Mouse (Mus musculus) neural tube, embryonic 12.5 days (tissue): ENCODE measurements at regions not wholly inside any gene's neighbourhood (a gene's known extent, or its start where the extent isn't known, plus 50 kb on each side); places are given as distances from the start of the nearest gene placed in this dataset.

Experiments used
- ATAC-seq: fragments of 200-750 bp; cut with Nextera tagmentation; 2 replicates; pipeline ENCODE4 v1.8.0; 2017; ENCODE audit warnings: low read depth, mild to moderate bottlenecking, moderate TSS enrichment, moderate library complexity; ENCODE audit not compliant: low FRiP score
- H3K27ac ChIP-seq: fragments of 300-500 bp; sonication (generic); 2 replicates; pipeline ENCODE4 v1.5.1; 2016
- H3K27me3 ChIP-seq: fragments of 300-500 bp; sonication (generic); replicated peaks from 2 replicates; pipeline ENCODE4 v1.6.1; 2016; ENCODE audit warnings: mild to moderate bottlenecking
- H3K36me3 ChIP-seq: fragments of 300-500 bp; sonication (generic); 2 replicates; pipeline ENCODE4 v1.6.1; 2016; ENCODE audit warnings: mild to moderate bottlenecking
- H3K4me1 ChIP-seq: fragments of 300-500 bp; sonication (generic); 2 replicates; pipeline ENCODE4 v1.6.1; 2016
- H3K4me2 ChIP-seq: fragments of 300-500 bp; sonication (generic); replicated peaks from 2 replicates; pipeline ENCODE4 v1.6.1; 2016; ENCODE audit warnings: mild to moderate bottlenecking
- H3K4me3 ChIP-seq: fragments of 300-500 bp; sonication (generic); 2 replicates; pipeline ENCODE4 v1.5.1; 2016
- H3K9ac ChIP-seq: fragments of 300-500 bp; sonication (generic); 2 replicates; pipeline ENCODE4 v1.6.1; 2016; ENCODE audit warnings: mild to moderate bottlenecking
- H3K9me3 ChIP-seq: fragments of 300-500 bp; sonication (generic); 2 replicates; pipeline ENCODE4 v1.6.1; 2016; ENCODE audit warnings: mild to moderate bottlenecking
- WGBS: fragments of 180-500 bp; shearing (Covaris S2); methylation state at CpG from one replicate; pipeline ENCODE4 v1.1.7; 2016; 5-methylcytosine and 5-hydroxymethylcytosine counted together

DNA sequence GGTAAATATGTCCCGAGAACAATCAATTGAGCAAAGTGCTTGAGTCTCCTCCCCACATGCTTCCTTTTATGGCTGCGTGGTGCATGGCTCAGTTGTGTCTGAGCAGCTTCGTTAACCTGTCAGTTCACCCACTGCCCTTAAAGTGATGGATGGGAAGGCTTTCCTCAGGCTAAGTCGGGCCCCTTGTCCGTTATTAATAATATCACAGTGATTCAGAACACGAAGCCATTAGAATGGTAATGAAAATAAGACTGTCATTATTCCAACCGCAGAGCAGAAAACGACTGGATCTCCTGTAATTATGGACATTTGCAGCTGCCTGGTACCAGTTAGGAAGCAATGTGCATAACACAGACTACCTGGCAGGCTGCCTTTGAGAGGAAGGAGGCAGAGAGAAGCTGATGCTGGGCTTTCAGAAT is 375.9 kb downstream of the Med10 start:
- H3K27ac ChIP-seq = 0 out of 2 replicates have a peak overlapping the region, but pooled peaks have one; percentile 32

DNA sequence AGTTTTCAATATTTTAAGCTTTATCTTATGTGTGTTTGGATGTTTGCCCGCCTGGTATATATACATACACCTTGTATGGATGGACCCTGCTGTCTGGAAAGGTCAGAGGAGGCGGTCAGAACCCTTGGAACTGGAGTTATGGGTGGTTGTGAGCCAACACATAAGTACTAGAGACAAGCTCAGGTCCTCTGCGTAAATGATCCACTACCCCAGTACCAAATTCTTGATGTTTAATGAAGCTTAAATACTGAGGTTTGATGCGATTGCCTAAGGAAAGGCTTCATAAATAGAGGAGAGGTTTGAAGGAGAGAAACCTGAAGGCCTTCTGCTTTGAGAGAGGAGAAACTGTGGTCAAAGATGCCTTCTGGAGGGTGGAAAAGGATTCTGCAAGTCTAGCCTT is 388.8 kb downstream of the Med10 start:
- 78% methylated on average over 4 of the region's 4 CpGs for WGBS
- ATAC-seq = no peak
- no peaks in the 10 kb centered on the region for H3K4me1 ChIP-seq

More for the DNA sequence above, 375.9 kb downstream of the Med10 start:
- no peak overlapping the region for H3K4me2 ChIP-seq
- 30% methylated on average over 8 of the region's 8 CpGs for WGBS
- H3K9ac ChIP-seq = no peak overlapping the region
- H3K4me3 ChIP-seq = no peak overlapping the region
- no peaks in the 10 kb centered on the region for H3K27me3 ChIP-seq
- no peaks in the 10 kb centered on the region for H3K9me3 ChIP-seq
- no peaks in the 10 kb centered on the region for H3K36me3 ChIP-seq
- peak; percentile 94 for ATAC-seq
- peaks cover 5% of the 10 kb centered on the region; the same call in 1 of the 2 replicates for H3K4me1 ChIP-seq

DNA sequence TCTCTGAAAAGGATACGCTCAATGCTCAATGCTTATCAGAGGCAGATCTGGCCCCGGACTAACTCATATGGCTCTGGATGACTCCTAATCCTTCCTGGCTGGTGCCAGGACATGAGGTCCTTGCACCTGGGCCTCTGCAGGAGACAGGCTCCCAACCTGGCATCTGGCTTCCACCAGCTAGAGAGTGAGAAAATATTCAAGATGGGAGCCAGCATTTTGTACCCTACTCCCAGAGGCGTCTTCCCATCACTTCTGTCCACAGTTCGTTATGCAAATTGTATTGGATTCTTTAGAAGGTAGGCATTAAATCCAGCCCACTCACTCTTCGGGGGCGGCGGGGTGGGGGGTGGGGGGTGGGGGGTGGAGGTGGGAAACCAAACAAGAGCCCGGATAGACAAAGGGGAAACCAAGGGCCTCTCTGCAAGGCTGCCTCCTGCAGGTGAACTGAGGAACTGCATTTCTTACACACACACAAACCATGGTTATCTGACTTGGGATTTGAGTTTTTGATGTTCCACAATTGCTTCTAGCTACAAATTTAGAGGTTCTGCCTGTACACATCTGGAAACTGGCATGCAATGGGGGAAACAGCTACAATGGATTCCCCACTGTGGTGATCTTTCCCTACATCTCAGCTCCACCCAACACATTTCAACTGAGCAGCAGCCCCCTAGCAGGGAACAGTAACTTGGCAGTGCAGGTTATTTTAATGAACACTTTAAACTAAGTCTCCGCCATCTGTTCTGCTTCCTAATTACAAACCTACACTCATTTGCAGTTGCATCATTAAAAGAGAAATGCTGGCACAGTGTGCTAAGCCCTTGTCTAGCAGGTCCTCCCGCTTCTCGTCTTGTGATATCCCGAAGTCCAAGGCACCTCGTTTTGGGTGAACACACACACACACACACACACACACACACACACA is 390.2 kb downstream of the Med10 start:
- WGBS = 85% methylated on average over 13 of the region's 13 CpGs
- no peak for ATAC-seq
- Histone ChIP-seq H3K27ac (no peak overlapping the region), H3K4me1 (no peaks in the 10 kb centered on the region), H3K4me2 (no peak overlapping the region), H3K9ac (no peak overlapping the region), H3K4me3 (no peak overlapping the region), H3K36me3 (no peaks in the 10 kb centered on the region), H3K9me3 (no peaks in the 10 kb centered on the region), H3K27me3 (no peaks in the 10 kb centered on the region)

More for the DNA sequence above, 388.8 kb downstream of the Med10 start:
- Histone ChIP-seq H3K27ac (no peak overlapping the region), H3K9ac (no peak overlapping the region), H3K9me3 (no peaks in the 10 kb centered on the region), H3K4me3 (no peak overlapping the region), H3K4me2 (no peak overlapping the region), H3K36me3 (no peaks in the 10 kb centered on the region), H3K27me3 (no peaks in the 10 kb centered on the region)

DNA sequence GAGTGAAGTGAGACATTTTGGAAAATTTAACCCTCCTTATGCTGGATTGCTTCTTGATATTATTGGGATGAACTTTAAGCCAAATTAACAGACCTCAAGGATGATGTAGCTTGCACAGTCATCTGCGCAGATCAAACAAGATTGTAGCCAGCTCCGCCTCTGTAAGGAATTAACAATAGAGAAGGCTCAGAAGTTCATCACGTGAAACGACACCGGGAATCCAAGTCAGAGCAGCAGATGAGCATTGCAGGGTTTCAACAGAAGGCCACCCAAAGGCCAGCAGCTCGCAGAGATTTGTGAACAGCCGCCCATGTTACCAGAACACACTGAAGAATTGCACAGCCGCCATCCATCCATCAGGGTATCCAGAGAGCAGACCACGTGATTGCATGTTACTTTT is 391.1 kb downstream of the Med10 start:
- 88% methylated on average over 9 of the region's 9 CpGs for WGBS
- no peak for ATAC-seq
- no peak overlapping the region for H3K27ac ChIP-seq

DNA sequence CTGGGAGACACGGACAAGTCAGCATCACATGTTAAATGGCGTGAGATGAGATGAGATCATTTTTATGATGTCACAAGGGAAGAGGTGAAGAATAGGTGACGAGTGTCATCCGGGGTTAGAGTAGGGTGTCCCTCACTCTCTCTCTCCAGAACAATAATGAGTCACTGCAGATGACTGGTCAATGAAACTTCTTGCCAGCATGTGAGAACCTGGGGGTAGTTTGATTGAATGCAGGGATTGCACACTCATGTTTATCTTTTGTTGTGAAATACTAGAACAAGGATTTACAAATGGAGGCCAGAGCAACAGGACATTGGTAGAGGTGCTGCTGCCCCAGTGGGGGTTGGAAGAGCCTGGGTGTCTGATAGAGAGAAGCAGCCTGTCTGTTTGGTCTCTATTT is 393.7 kb downstream of the Med10 start:
- Histone ChIP-seq H3K27ac (no peak overlapping the region), H3K4me3 (no peak overlapping the region), H3K9ac (no peak overlapping the region), H3K9me3 (no peaks in the 10 kb centered on the region), H3K27me3 (no peaks in the 10 kb centered on the region), H3K36me3 (no peaks in the 10 kb centered on the region), H3K4me2 (no peak overlapping the region), H3K4me1 (no peaks in the 10 kb centered on the region)
- no peak for ATAC-seq
- 79% methylated on average over 4 of the region's 4 CpGs for WGBS

More for the DNA sequence above, 391.1 kb downstream of the Med10 start:
- Histone ChIP-seq H3K4me3 (no peak overlapping the region), H3K9ac (no peak overlapping the region), H3K4me1 (no peaks in the 10 kb centered on the region), H3K27me3 (no peaks in the 10 kb centered on the region), H3K9me3 (no peaks in the 10 kb centered on the region), H3K4me2 (no peak overlapping the region), H3K36me3 (no peaks in the 10 kb centered on the region)

DNA sequence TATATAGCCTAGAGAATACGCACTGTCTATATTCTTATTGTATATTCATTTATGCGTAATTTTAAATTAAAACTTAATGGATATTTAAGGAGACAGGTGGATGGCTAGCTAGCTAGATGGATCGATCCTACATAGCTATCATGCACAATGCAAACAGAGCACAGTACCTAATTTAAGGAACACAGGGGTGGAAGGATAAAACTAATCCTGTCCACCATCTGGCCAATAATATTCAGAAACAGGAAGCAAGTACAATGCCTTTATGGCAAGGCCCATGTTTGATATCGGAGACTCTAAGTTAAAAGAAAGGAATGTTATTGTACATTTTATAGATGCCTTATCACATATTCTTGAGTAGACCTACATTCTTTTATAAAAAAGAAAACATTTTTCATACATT is 396.4 kb downstream of the Med10 start:
- Histone ChIP-seq H3K36me3 (no peaks in the 10 kb centered on the region), H3K9me3 (no peaks in the 10 kb centered on the region), H3K4me3 (no peak overlapping the region), H3K27ac (no peak overlapping the region), H3K27me3 (no peaks in the 10 kb centered on the region), H3K4me2 (no peak overlapping the region), H3K4me1 (no peaks in the 10 kb centered on the region), H3K9ac (no peak overlapping the region)
- no peak for ATAC-seq
- WGBS = 89% methylated on average over 4 of the region's 4 CpGs

DNA sequence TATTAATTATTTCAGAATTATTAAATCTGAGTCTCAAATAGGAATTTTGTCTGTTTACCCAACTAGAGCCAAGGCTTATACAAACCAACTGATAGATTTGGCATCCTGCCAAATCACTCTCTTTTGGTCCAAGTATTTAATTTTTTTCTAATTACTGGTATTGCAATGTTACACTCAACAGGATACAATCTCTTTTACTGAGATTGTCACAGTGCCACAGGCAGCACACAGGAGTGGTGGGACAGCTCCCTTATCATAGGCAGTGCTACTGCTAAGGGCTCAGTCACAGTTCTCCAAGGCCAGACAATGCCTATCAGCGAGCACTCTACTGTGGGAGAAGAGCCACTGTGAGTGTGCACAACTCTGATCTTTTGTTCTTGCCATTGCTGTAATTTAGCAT is 396.9 kb downstream of the Med10 start:
- H3K27me3 ChIP-seq = no peaks in the 10 kb centered on the region
- H3K4me1 ChIP-seq = no peaks in the 10 kb centered on the region
- H3K36me3 ChIP-seq = no peaks in the 10 kb centered on the region
- H3K4me3 ChIP-seq = no peak overlapping the region
- no peak overlapping the region for H3K4me2 ChIP-seq
- H3K27ac ChIP-seq = no peak overlapping the region
- no peaks in the 10 kb centered on the region for H3K9me3 ChIP-seq
- WGBS = 85% methylated on average over 1 of the region's 1 CpGs
- H3K9ac ChIP-seq = no peak overlapping the region
- ATAC-seq = no peak

DNA sequence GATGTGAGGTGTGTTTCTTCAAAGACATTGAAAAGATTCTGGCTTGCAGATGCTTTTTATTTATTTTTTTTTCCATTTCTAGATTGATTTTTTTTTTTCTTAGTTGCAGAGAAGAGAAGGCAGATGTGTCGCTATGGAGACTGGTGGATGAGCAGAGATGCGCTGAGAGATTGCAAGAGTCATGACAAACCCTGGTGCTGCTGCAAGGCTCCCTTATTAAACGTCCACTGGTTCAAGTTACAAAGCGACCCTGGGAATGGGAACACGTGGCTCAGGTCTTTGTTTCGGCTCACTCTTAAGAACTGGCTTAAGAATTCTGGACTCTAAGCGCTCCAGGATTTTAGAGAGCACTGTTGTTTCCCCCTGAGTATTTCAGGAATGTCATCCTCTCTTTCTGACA is 403.1 kb downstream of the Med10 start:
- Histone ChIP-seq H3K36me3 (no peaks in the 10 kb centered on the region), H3K4me1 (no peaks in the 10 kb centered on the region), H3K9me3 (no peaks in the 10 kb centered on the region), H3K27me3 (no peaks in the 10 kb centered on the region), H3K4me3 (no peak overlapping the region), H3K27ac (no peak overlapping the region), H3K9ac (no peak overlapping the region), H3K4me2 (no peak overlapping the region)
- no peak for ATAC-seq
- WGBS = 52% methylated on average over 7 of the region's 7 CpGs

DNA sequence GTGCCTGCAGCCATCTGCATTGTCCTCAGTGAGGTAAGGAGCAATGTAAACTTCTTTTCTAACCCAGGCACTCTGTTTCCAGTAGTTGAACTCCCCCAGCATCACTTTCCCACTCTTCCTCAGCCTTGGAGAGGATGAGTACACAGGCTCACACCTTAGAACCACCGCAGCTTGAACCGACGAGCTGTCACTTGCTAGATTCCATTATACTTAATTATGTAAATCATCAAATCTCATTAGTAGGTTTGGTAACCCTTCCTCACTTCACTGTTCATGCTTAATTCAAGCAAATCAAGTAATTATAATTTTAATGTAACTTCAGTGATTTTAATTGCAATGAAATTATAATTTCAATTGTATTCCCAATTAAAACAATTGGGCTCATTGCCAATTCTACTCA is 408.0 kb downstream of the Med10 start:
- no peaks in the 10 kb centered on the region for H3K36me3 ChIP-seq
- ATAC-seq = no peak
- 79% methylated on average over 3 of the region's 3 CpGs for WGBS

DNA sequence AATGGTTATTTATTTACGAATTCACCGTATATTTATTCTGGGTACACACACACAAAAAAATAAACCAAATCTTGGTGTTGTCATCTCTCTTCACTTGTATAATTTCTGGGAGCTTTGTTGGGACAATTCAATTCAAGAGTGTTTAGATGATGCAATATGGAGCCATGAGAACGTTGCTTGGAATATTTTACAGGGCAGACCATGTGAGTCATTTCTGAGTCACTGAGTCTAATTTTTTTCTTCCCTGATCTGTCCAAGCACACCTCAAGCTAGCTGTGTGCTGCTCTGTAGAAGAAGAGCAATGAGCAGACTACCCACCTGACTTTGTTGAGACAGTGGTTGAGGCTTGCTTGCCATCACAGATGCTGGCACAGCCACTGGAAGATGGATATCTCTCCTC is 410.8 kb downstream of the Med10 start:
- Histone ChIP-seq H3K27me3 (no peaks in the 10 kb centered on the region), H3K9me3 (no peaks in the 10 kb centered on the region), H3K4me3 (no peak overlapping the region), H3K27ac (no peak overlapping the region), H3K4me2 (no peak overlapping the region), H3K36me3 (no peaks in the 10 kb centered on the region), H3K9ac (no peak overlapping the region), H3K4me1 (peaks cover 10% of the 10 kb centered on the region; the same call in 1 of the 2 replicates)
- WGBS = 93% methylated on average over 3 of the region's 3 CpGs
- ATAC-seq = no peak

More for the DNA sequence above, 408.0 kb downstream of the Med10 start:
- Histone ChIP-seq H3K27me3 (no peaks in the 10 kb centered on the region), H3K4me2 (no peak overlapping the region), H3K4me3 (no peak overlapping the region), H3K9me3 (no peaks in the 10 kb centered on the region), H3K9ac (no peak overlapping the region), H3K27ac (no peak overlapping the region), H3K4me1 (no peaks in the 10 kb centered on the region)

DNA sequence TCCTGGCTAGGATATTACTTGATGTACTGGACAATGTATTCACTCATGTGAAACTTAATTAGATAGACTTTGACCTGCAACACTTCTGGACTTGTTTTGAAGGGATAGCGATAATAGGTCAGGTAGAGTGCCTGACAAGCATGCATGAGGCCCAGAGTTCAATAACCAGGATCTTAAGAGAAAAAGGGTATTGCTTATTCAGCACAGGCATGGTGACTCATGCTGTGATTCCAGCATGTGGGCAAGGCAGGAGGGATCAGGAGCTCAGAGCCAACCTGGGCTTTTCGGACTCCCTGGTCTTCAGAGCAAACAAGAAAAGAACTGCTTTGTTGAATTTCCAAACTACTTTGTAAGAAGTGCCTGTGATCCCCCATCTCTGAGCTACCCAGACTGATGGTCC is 411.4 kb downstream of the Med10 start:
- ATAC-seq = no peak
- H3K36me3 ChIP-seq = no peaks in the 10 kb centered on the region
- no peaks in the 10 kb centered on the region for H3K27me3 ChIP-seq
- H3K4me2 ChIP-seq = no peak overlapping the region
- 91% methylated on average over 2 of the region's 2 CpGs for WGBS
- peaks cover 10% of the 10 kb centered on the region; the same call in 1 of the 2 replicates for H3K4me1 ChIP-seq
- no peak overlapping the region for H3K4me3 ChIP-seq
- H3K27ac ChIP-seq = no peak overlapping the region
- no peaks in the 10 kb centered on the region for H3K9me3 ChIP-seq
- no peak overlapping the region for H3K9ac ChIP-seq

DNA sequence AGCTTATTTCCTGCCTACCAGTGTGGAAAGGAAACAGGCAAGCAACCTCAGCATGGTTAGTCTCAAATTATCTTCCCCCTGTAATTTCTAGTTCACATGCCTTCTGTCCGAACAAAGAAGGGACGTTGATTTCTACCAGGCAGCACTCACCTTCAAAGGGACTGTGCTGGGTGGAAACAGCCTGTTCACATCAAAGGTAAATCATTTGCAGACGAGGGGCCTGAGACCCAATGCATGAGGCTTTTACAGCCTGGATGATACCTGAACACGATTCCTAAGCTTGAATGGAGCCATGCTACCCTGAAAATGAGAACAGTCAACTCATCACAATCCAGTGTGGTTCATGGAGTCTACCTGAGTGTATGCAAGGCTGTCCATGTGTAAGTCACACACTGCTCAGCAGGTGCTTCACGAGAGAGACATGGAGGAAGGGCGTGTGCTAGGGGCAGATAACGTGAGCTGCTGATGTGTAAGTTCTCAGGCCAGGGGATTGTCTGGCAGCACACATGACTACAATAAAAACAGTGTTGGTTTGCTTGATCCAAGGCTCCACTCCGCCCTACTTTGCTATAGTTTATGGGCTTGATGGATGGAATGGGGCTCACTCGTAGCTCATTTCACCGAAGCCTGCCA is 411.9 kb downstream of the Med10 start:
- Histone ChIP-seq H3K9ac (no peak overlapping the region), H3K27me3 (no peaks in the 10 kb centered on the region), H3K4me2 (no peak overlapping the region), H3K4me1 (peaks cover 10% of the 10 kb centered on the region; the same call in 1 of the 2 replicates), H3K27ac (no peak overlapping the region), H3K9me3 (no peaks in the 10 kb centered on the region), H3K4me3 (no peak overlapping the region), H3K36me3 (no peaks in the 10 kb centered on the region)
- WGBS = 72% methylated on average over 10 of the region's 10 CpGs
- ATAC-seq = no peak
